Mouse (Mus musculus): ENCODE data around the gene Litaf.

- TF ChIP-seq CTCF (IDR thresholded peaks at IDR 0.05) (no peak), EP300 (IDR thresholded peaks at IDR 0.05) (no peak)
Measured at GRCm38 (mm10) chr16:11051134-11051533, 14.8 kb downstream of the Litaf start.
